In genomic region chr1:136707394-136707793, GRCm38 (mm10) we compare ENCODE assay signal across 9 mouse cellular contexts.
DNase-seq lines count a peak whose midpoint lies in the region; ATAC-seq and TF ChIP-seq lines count a peak whose summit lies in the region.
"Had no signal": no experiment of that assay in that cellular context is flagged by ENCODE, and none has a peak within 500 bp of the region (broad histone marks: within the 10 kb centered on the region; RNA-seq: fewer than 3 reads in every experiment).

No protein-coding gene starts in this region.

- TF ChIP-seq POLR2A in thymus, adult 2 months (IDR thresholded peaks at IDR 0.05; ENCODE audit: control insufficient read depth, extremely low read depth, insufficient read depth, low read length, poor library complexity), result no peak

- no peaks in the 10 kb centered on the region for H3K36me3 ChIP-seq in midbrain, embryonic 11.5 days (ENCODE audit: control insufficient read depth, insufficient read depth, low read length)
- H3K36me3 ChIP-seq in midbrain, embryonic 14.5 days (ENCODE audit: control insufficient read depth, insufficient read depth, low read length), result no peaks in the 10 kb centered on the region
- H3K36me3 ChIP-seq in liver, embryonic 14.5 days (replicated peaks; ENCODE audit: control insufficient read depth, insufficient read depth, low read depth), result no peaks in the 10 kb centered on the region
- H3K36me3 ChIP-seq in thymus, adult 2 months (ENCODE audit: control insufficient read depth, insufficient read depth, low read length), result no peaks in the 10 kb centered on the region
- no peaks in the 10 kb centered on the region for H3K36me3 ChIP-seq in forebrain, embryonic 10.5 days (replicated peaks)
- H3K36me3 ChIP-seq: midbrain, embryonic 12.5 days had no signal

- WGBS in midbrain, embryonic 11.5 days, result 90% methylated on average over 8 of the region's 8 CpGs
- WGBS in midbrain, embryonic 14.5 days, result 89% methylated on average over 8 of the region's 8 CpGs
- WGBS in liver, embryonic 14.5 days (ENCODE audit: insufficient replicate concordance), result 65% methylated on average over 8 of the region's 8 CpGs
- 78% methylated on average over 8 of the region's 8 CpGs for WGBS in thymus, adult 2 months
- 89% methylated on average over 8 of the region's 8 CpGs for whole genome bisulfite sequencing in forebrain, embryonic 10.5 days

- no peak for TF ChIP-seq CTCF in liver, embryonic 14.5 days (IDR thresholded peaks at IDR 0.05; ENCODE audit: low read depth)
- TF ChIP-seq CTCF in thymus, adult 2 months (IDR thresholded peaks at IDR 0.05; ENCODE audit: borderline replicate concordance, control insufficient read depth, extremely low read depth, insufficient read depth, low read length, poor library complexity), result no peak

- H3K9ac ChIP-seq in midbrain, embryonic 11.5 days (ENCODE audit: low read length), result no peak overlapping the region
- H3K9ac ChIP-seq in midbrain, embryonic 14.5 days (replicated peaks; ENCODE audit: low read length), result no peak overlapping the region
- H3K9ac ChIP-seq in liver, embryonic 14.5 days (replicated peaks), result no peak overlapping the region
- H3K9ac ChIP-seq: midbrain, embryonic 12.5 days had no signal

- H3K27ac ChIP-seq in midbrain, embryonic 11.5 days (ENCODE audit: low read depth, low read length), result no peak overlapping the region
- no peak overlapping the region for H3K27ac ChIP-seq in midbrain, embryonic 14.5 days (replicated peaks; ENCODE audit: low read depth, low read length)
- H3K27ac ChIP-seq in liver, embryonic 14.5 days, result no peak overlapping the region
- no peak overlapping the region for H3K27ac ChIP-seq in thymus, adult 2 months (ENCODE audit: control insufficient read depth, insufficient read depth, low read length)
- no peak overlapping the region for H3K27ac ChIP-seq in forebrain, embryonic 10.5 days
- H3K27ac ChIP-seq: midbrain, embryonic 12.5 days had no signal

- 0 out of 2 replicates have a peak, but pooled peaks have one; percentile 41 for ATAC-seq in midbrain, embryonic 11.5 days (ENCODE audit: low FRiP score)
- no peak for ATAC-seq in midbrain, embryonic 14.5 days (ENCODE audit: low FRiP score, low TSS enrichment)
- peak; percentile 37; the same call in 1 of the 2 replicates for ATAC-seq in liver, embryonic 14.5 days (ENCODE audit: insufficient read depth)

- peak; percentile 77 for DNase-seq in midbrain, embryonic 11.5 days (ENCODE audit: low spot score, missing footprints)
- no peak for DNase-seq in midbrain, embryonic 14.5 days
- DNase-seq in NIH3T3 (ENCODE audit: low read depth), result peak; percentile 42
- DNase-seq in liver, embryonic 14.5 days (ENCODE audit: low read depth in 3 of 3, low spot score in 3 of 3), result no peak
- DNase-seq in thymus, adult 2 months, result peak; percentile 44
- no peak for DNase-seq in frontal cortex, postnatal 14 days (ENCODE audit: low spot score in 2 of 2)
- DNase-seq in forebrain, embryonic 10.5 days (ENCODE audit: extremely low spot score, low spot score), result no peak
- DNase-seq in right cerebral cortex, postnatal 4 days, result no peak

- H3K9me3 ChIP-seq in midbrain, embryonic 11.5 days (ENCODE audit: control insufficient read depth, low read length), result no peaks in the 10 kb centered on the region
- no peaks in the 10 kb centered on the region for H3K9me3 ChIP-seq in midbrain, embryonic 14.5 days (ENCODE audit: control insufficient read depth, low read length)
- H3K9me3 ChIP-seq in liver, embryonic 14.5 days (ENCODE audit: control insufficient read depth, low read length), result no peaks in the 10 kb centered on the region
- no peaks in the 10 kb centered on the region for H3K9me3 ChIP-seq in forebrain, embryonic 10.5 days
- H3K9me3 ChIP-seq: midbrain, embryonic 12.5 days had no signal

- no peak overlapping the region for H3K4me2 ChIP-seq in midbrain, embryonic 11.5 days
- H3K4me2 ChIP-seq in midbrain, embryonic 14.5 days (ENCODE audit: low read length), result no peak overlapping the region
- H3K4me2 ChIP-seq in liver, embryonic 14.5 days (ENCODE audit: low read depth), result no peak overlapping the region
- H3K4me2 ChIP-seq: midbrain, embryonic 12.5 days had no signal

- H3K27me3 ChIP-seq in midbrain, embryonic 11.5 days (ENCODE audit: control insufficient read depth, insufficient read depth, low read length), result no peaks in the 10 kb centered on the region
- no peaks in the 10 kb centered on the region for H3K27me3 ChIP-seq in midbrain, embryonic 14.5 days (ENCODE audit: control insufficient read depth, insufficient read depth, low read length)
- no peaks in the 10 kb centered on the region for H3K27me3 ChIP-seq in liver, embryonic 14.5 days (ENCODE audit: control insufficient read depth, insufficient read depth, low read length)
- no peaks in the 10 kb centered on the region for H3K27me3 ChIP-seq in thymus, adult 2 months (ENCODE audit: control insufficient read depth, insufficient read depth, low read length)
- H3K27me3 ChIP-seq in forebrain, embryonic 10.5 days (ENCODE audit: poor library complexity, severe bottlenecking), result no peaks in the 10 kb centered on the region
- H3K27me3 ChIP-seq: midbrain, embryonic 12.5 days had no signal

- no peak for TF ChIP-seq EP300 in liver, embryonic 14.5 days (IDR thresholded peaks at IDR 0.05; ENCODE audit: low read depth)

- no peak overlapping the region for H3K4me3 ChIP-seq in midbrain, embryonic 11.5 days (ENCODE audit: low read depth, low read length)
- no peak overlapping the region for H3K4me3 ChIP-seq in midbrain, embryonic 14.5 days (replicated peaks; ENCODE audit: low read depth, low read length)
- H3K4me3 ChIP-seq in liver, embryonic 14.5 days (ENCODE audit: insufficient read depth in 1 of 2, low read depth in 2 of 2, low read length in 2 of 2), result no peak overlapping the region
- no peak overlapping the region for H3K4me3 ChIP-seq in thymus, adult 2 months (ENCODE audit: control insufficient read depth, insufficient read depth, low read length)
- H3K4me3 ChIP-seq in forebrain, embryonic 10.5 days, result no peak overlapping the region
- H3K4me3 ChIP-seq: midbrain, embryonic 12.5 days had no signal

- peaks cover 4% of the 10 kb centered on the region; the same call in 1 of the 2 replicates for H3K4me1 ChIP-seq in midbrain, embryonic 11.5 days (ENCODE audit: control insufficient read depth, insufficient read depth, low read length)
- 0 out of 2 replicates have a peak, but pooled peaks cover 4% of the 10 kb centered on the region for H3K4me1 ChIP-seq in midbrain, embryonic 14.5 days (ENCODE audit: control insufficient read depth, insufficient read depth, low read length)
- 0 out of 4 replicates have a peak, but pooled peaks cover 0 to 2% of the 10 kb centered on the region in 2 experiments for H3K4me1 ChIP-seq in liver, embryonic 14.5 days (replicated peaks; ENCODE audit: control insufficient read depth in 2 of 2, insufficient read depth in 2 of 2, low read length in 1 of 2)
- H3K4me1 ChIP-seq in thymus, adult 2 months (replicated peaks; ENCODE audit: control insufficient read depth, insufficient read depth, low read length), result peaks cover 15% of the 10 kb centered on the region
- peaks cover 11% of the 10 kb centered on the region for H3K4me1 ChIP-seq in forebrain, embryonic 10.5 days

Comparison
In these comparisons a context has a peak if more than half of its experiments do, and no peak if none do; other contexts are left out.
1. DNase-seq: peak in midbrain, embryonic 11.5 days (single experiment), NIH3T3 (single experiment) and thymus, adult 2 months (single experiment); none in midbrain, embryonic 14.5 days (single experiment), liver, embryonic 14.5 days (0 of 3), frontal cortex, postnatal 14 days (0 of 2), forebrain, embryonic 10.5 days (single experiment) and right cerebral cortex, postnatal 4 days (single experiment).